Mouse (Mus musculus) MEL (cell line): ENCODE measurements around the gene Aste1. TPM values are rescaled to one million over a fixed set of nuclear protein-coding genes. Genes with fewer than 3 reads are reported as not detected.

Source experiments
- DNase-seq: peaks from one replicate; pipeline ENCODE4 v3.0.0; 2011; ENCODE audit warnings: low read depth, low spot score
- H3K27ac ChIP-seq: 2 replicates; pipeline ENCODE4 v1.5.1; 2012; ENCODE audit warnings: low read depth, mild to moderate bottlenecking, control low read depth, low read length, moderate library complexity; ENCODE audit not compliant: control insufficient read depth
- H3K27me3 ChIP-seq, 2 experiments: fragments of 150-350 bp in 1 of 2; sonication (generic) in 1 of 2; 2 replicates each; pipeline ENCODE4 v1.6.1; 2012; ENCODE audit warnings: low read length in 2 of 2, mild to moderate bottlenecking in 2 of 2, improper control_type of control experiment in 1 of 2, moderate library complexity in 1 of 2; ENCODE audit not compliant: insufficient read depth in 2 of 2, control insufficient read depth in 1 of 2
- H3K36me3 ChIP-seq, 2 experiments: 2 replicates each; pipeline ENCODE4 v1.6.1; 2012 to 2014; ENCODE audit warnings: low read length in 2 of 2, improper control_type of control experiment in 1 of 2, inconsistent platforms in 1 of 2, mild to moderate bottlenecking in 1 of 2; ENCODE audit not compliant: insufficient read depth in 2 of 2, control insufficient read depth in 1 of 2
- H3K4me1 ChIP-seq, 2 experiments: fragments of 150-350 bp in 1 of 2; sonication (generic) in 1 of 2; 2 replicates each; pipeline ENCODE4 v1.6.1; 2012; ENCODE audit warnings: low read length in 2 of 2, improper control_type of control experiment in 1 of 2, mild to moderate bottlenecking in 1 of 2; ENCODE audit not compliant: insufficient read depth in 2 of 2, control insufficient read depth in 1 of 2
- H3K4me3 ChIP-seq, 2 experiments: fragments of 150-350 bp in 1 of 2; sonication (generic) in 1 of 2; 2 replicates each; pipeline ENCODE4 v1.5.1; 2012; ENCODE audit warnings: low read depth in 2 of 2, low read length in 2 of 2, mild to moderate bottlenecking in 2 of 2, moderate library complexity in 2 of 2, control low read depth in 1 of 2, improper control_type of control experiment in 1 of 2; ENCODE audit not compliant: control insufficient read depth in 1 of 2, insufficient read depth in 1 of 2
- H3K79me2 ChIP-seq: 2 replicates; pipeline ENCODE4 v1.6.1; 2012; ENCODE audit warnings: mild to moderate bottlenecking, low read length, moderate library complexity; ENCODE audit not compliant: control insufficient read depth, poor library complexity, insufficient read depth
- H3K9ac ChIP-seq: 2 replicates; pipeline ENCODE4 v1.6.1; 2012; ENCODE audit warnings: low read depth, mild to moderate bottlenecking, control low read depth, low read length, moderate library complexity; ENCODE audit not compliant: control insufficient read depth, poor library complexity, severe bottlenecking
- H3K9me3 ChIP-seq: fragments of 150-350 bp; sonication (generic); replicated peaks from 2 replicates; pipeline ENCODE4 v1.6.1; 2012; ENCODE audit warnings: mild to moderate bottlenecking, low read length, improper control_type of control experiment, moderate library complexity; ENCODE audit not compliant: insufficient read depth
- ELF1 ChIP-seq: IDR thresholded peaks from 2 replicates; pipeline ENCODE4 v1.6.1; 2014; ENCODE audit warnings: low read depth, mild to moderate bottlenecking, inconsistent platforms, low read length, improper control_type of control experiment, moderate library complexity
- GABPA ChIP-seq: IDR thresholded peaks from 2 replicates; pipeline ENCODE4 v1.6.1; 2012; ENCODE audit warnings: low read depth, mild to moderate bottlenecking, inconsistent platforms, low read length, improper control_type of control experiment, moderate library complexity
- GATA1 ChIP-seq: IDR thresholded peaks from 2 replicates; pipeline ENCODE4 v1.6.1; 2011; ENCODE audit warnings: low read depth, low read length, improper control_type of control experiment
- HCFC1 ChIP-seq: IDR thresholded peaks from 2 replicates; pipeline ENCODE4 v1.6.1; 2012; ENCODE audit warnings: low read depth, mild to moderate bottlenecking, inconsistent platforms, low read length, improper control_type of control experiment, moderate library complexity
- JUND ChIP-seq: IDR thresholded peaks from 2 replicates; pipeline ENCODE4 v1.6.1; 2011; ENCODE audit warnings: low read depth, mild to moderate bottlenecking, improper control_type of control experiment, low read length
- MAX ChIP-seq: IDR thresholded peaks from 2 replicates; pipeline ENCODE4 v1.6.1; 2011; ENCODE audit warnings: low read length, improper control_type of control experiment
- MEF2A ChIP-seq: IDR thresholded peaks from 2 replicates; pipeline ENCODE4 v1.6.1; 2014; ENCODE audit warnings: low read depth, mild to moderate bottlenecking, inconsistent platforms, low read length, improper control_type of control experiment; ENCODE audit not compliant: poor library complexity, insufficient replicate concordance, severe bottlenecking; ENCODE audit errors: extremely low read depth
- MXI1 ChIP-seq: IDR thresholded peaks from 2 replicates; pipeline ENCODE4 v1.6.1; 2011; ENCODE audit warnings: mild to moderate bottlenecking, low read depth, low read length, improper control_type of control experiment
- NELFE ChIP-seq: IDR thresholded peaks from 2 replicates; pipeline ENCODE4 v1.6.1; 2011; ENCODE audit warnings: low read depth, low read length, improper control_type of control experiment
- NRF1 ChIP-seq: IDR thresholded peaks from 2 replicates; pipeline ENCODE4 v1.6.1; 2014; ENCODE audit warnings: low read depth, mild to moderate bottlenecking, inconsistent platforms, low read length, improper control_type of control experiment, moderate library complexity; ENCODE audit not compliant: poor library complexity, insufficient read depth, severe bottlenecking
- RCOR1 ChIP-seq: IDR thresholded peaks from 2 replicates; pipeline ENCODE4 v1.6.1; 2012; ENCODE audit warnings: low read depth, mild to moderate bottlenecking, inconsistent platforms, low read length, improper control_type of control experiment
- SIN3A ChIP-seq: IDR thresholded peaks from 2 replicates; pipeline ENCODE4 v1.6.1; 2012; ENCODE audit warnings: low read length, improper control_type of control experiment, inconsistent platforms
- SMC3 ChIP-seq: IDR thresholded peaks from 2 replicates; pipeline ENCODE4 v1.6.1; 2011; ENCODE audit warnings: low read depth, low read length, improper control_type of control experiment
- TCF12 ChIP-seq: IDR thresholded peaks from 2 replicates; pipeline ENCODE4 v1.6.1; 2014; ENCODE audit warnings: low read depth, mild to moderate bottlenecking, inconsistent platforms, low read length, improper control_type of control experiment, moderate library complexity
- UBTF ChIP-seq: IDR thresholded peaks from 2 replicates; pipeline ENCODE4 v1.6.1; 2012; ENCODE audit warnings: low read depth, mild to moderate bottlenecking, inconsistent platforms, low read length, improper control_type of control experiment, moderate library complexity, borderline replicate concordance; ENCODE audit not compliant: insufficient read depth
- USF1 ChIP-seq: IDR thresholded peaks from 2 replicates; pipeline ENCODE4 v1.6.1; 2014; ENCODE audit warnings: low read depth, mild to moderate bottlenecking, inconsistent platforms, low read length, improper control_type of control experiment, moderate library complexity
- USF2 ChIP-seq, 2 experiments: IDR thresholded peaks; 2 replicates each; pipeline ENCODE4 v1.6.1; 2011 to 2012; ENCODE audit warnings: improper control_type of control experiment in 2 of 2, low read length in 2 of 2, borderline replicate concordance in 1 of 2, inconsistent platforms in 1 of 2, low read depth in 1 of 2, mild to moderate bottlenecking in 1 of 2; ENCODE audit not compliant: insufficient read depth in 1 of 2
- ZKSCAN1 ChIP-seq: IDR thresholded peaks from 2 replicates; pipeline ENCODE4 v1.6.1; 2012; ENCODE audit warnings: low read depth, mild to moderate bottlenecking, inconsistent platforms, low read length, improper control_type of control experiment, moderate library complexity
- polyA plus RNA-seq, 2 experiments: library from polyadenylated mRNA; stranded (reverse) in 1 of 2; unstranded in 1 of 2; fragments of >175 nt in 1 of 2; fragments of >200 nt in 1 of 2; gene quantifications; 2 replicates each; pipeline versions ENCODE4 v1.2.1 to v1.2.4; 2012; ENCODE audit warnings: low replicate concordance in 2 of 2, low read depth in 1 of 2; ENCODE audit not compliant: insufficient read length in 2 of 2, insufficient read depth in 1 of 2, missing spikeins in 1 of 2
- total RNA-seq: library from RNA; depleted of rRNA; stranded (reverse); fragments of 300-350 nt; gene quantifications from 2 replicates; pipeline ENCODE4 v1.2.3, GENCODE M21; 2012

Aste1 gene
- total and polyA plus RNA-seq, 3 experiments, result 11.9 to 14.2 TPM; not detected in 1

DNA sequence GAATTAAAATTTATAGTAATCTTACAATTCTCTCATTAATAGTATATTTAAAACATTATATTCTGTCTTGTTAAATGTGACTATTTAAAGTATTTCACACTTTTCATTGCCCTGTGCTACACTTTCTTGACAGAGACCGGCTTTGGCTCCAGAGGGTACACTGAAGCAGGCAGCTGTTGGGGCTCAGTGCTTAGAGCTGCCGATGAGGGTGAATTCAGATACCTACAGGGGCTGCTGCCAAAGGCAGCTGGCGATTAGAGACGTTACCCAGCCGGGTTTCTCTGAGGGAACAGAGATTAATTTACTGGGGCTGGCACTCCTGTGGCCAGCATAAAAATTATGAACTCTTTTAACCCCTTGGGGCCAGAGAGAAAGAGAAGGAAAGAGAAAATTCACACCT, 20.8 kb upstream of the Aste1 start:
- Histone ChIP-seq H3K4me3 (no peak overlapping the region), H3K36me3 (no peaks in the 10 kb centered on the region), H3K9ac (no peak overlapping the region), H3K27ac (no peak overlapping the region)
- TF ChIP-seq HCFC1 (no peak), USF2 (IDR thresholded peaks at IDR 0.05; ENCODE audit: borderline replicate concordance in 1 of 2, insufficient read depth in 1 of 2, low read depth in 1 of 2, low read length in 2 of 2) (no peak), GABPA (no peak), MXI1 (no peak), ELF1 (no peak), SMC3 (no peak), USF1 (no peak)
- TF ChIP-seq, all 39 proteins: peak for 0
- no peak for DNase-seq
- Histone ChIP-seq H3K27me3 (no peaks in the 10 kb centered on the region), H3K9me3 (no peaks in the 10 kb centered on the region), H3K4me1 (no peaks in the 10 kb centered on the region), H3K79me2 (no peaks in the 10 kb centered on the region)

- TF ChIP-seq TCF12, result no peak
- Histone ChIP-seq H3K9ac (no peak overlapping the region), H3K4me1 (no peaks in the 10 kb centered on the region), H3K79me2 (no peaks in the 10 kb centered on the region), H3K36me3 (no peaks in the 10 kb centered on the region), H3K4me3 (no peak overlapping the region), H3K27ac (no peak overlapping the region), H3K9me3 (no peaks in the 10 kb centered on the region), H3K27me3 (no peaks in the 10 kb centered on the region; a peak in 1 of 4 replicates)
- no peak for DNase-seq
Observed at GRCm38 (mm10) chr9:105376411-105376810, 18.8 kb upstream of the Aste1 start.

DNA sequence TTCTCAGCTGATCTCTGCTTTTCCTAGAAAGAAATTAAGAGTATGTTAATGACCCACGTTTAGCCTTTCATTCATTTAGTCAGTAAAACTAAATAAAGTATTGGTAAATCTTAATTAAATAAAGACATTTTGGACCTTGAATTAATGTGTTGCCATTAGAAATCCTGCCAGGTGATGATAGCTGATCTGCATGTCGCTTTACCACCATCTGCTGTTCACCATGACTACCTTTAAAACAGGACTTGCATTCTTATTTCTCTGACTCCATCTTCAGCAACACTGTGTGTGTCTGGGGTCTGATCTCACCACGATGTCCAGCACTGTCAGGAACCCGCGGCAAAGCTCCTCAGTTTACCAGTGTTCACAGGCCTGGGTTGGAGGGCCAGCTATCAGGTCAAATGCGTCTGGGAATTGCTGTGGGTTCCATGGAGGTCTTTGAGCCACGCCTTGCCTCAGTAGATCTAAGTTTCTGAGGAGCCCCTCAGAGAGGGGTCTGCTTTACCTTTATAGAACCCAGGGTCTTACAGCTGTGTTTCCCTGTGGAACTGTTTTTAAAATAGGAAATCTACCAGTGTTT, 18.1 kb upstream of the Aste1 start:
- Histone ChIP-seq H3K4me3 (no peak overlapping the region), H3K9me3 (no peaks in the 10 kb centered on the region), H3K9ac (no peak overlapping the region), H3K36me3 (no peaks in the 10 kb centered on the region), H3K4me1 (no peaks in the 10 kb centered on the region), H3K79me2 (no peaks in the 10 kb centered on the region), H3K27me3 (no peaks in the 10 kb centered on the region; a peak in 1 of 4 replicates), H3K27ac (no peak overlapping the region)
- no peak for DNase-seq
- TF ChIP-seq SIN3A (no peak), NELFE (no peak), MAX (no peak), NRF1 (no peak), MEF2A (no peak), HCFC1 (no peak), UBTF (no peak), RCOR1 (no peak), GATA1 (no peak), ZKSCAN1 (no peak), JUND (no peak)
